Mouse (Mus musculus) lung, postnatal 0 days (tissue): ENCODE measurements at regions not wholly inside any gene's neighbourhood (a gene's known extent, or its start where the extent isn't known, plus 50 kb on each side); places are given as distances from the start of the nearest gene placed in this dataset.

Experiments used
- ATAC-seq: fragments of 200-750 bp; cut with Nextera tagmentation; 2 replicates; pipeline ENCODE4 v1.8.0; 2017; ENCODE audit warnings: moderate library complexity
- DNase-seq: peaks from one replicate; pipeline ENCODE4 v3.0.0-alpha.2; 2016; ENCODE audit warnings: low spot score
- H3K27ac ChIP-seq: fragments of 300-500 bp; sonication (generic); 2 replicates; pipeline ENCODE4 v1.5.1; 2014; ENCODE audit warnings: antibody characterized with exemption, mild to moderate bottlenecking, low read length, mixed read lengths
- H3K27me3 ChIP-seq: fragments of 300-500 bp; sonication (generic); replicated peaks from 2 replicates; pipeline ENCODE4 v1.6.1; 2014; ENCODE audit warnings: low read length, mixed read lengths; ENCODE audit not compliant: insufficient read depth
- H3K36me3 ChIP-seq: fragments of 300-500 bp; sonication (generic); 2 replicates; pipeline ENCODE4 v1.6.1; 2014; ENCODE audit warnings: low read length, mixed read lengths; ENCODE audit not compliant: insufficient read depth
- H3K4me1 ChIP-seq: fragments of 300-500 bp; sonication (generic); 2 replicates; pipeline ENCODE4 v1.6.1; 2014; ENCODE audit warnings: antibody characterized with exemption, low read depth, low read length, mixed read lengths; ENCODE audit not compliant: insufficient read depth
- H3K4me2 ChIP-seq: fragments of 300-500 bp; sonication (generic); replicated peaks from 2 replicates; pipeline ENCODE4 v1.6.1; 2014; ENCODE audit warnings: low read depth, mild to moderate bottlenecking, low read length, moderate library complexity, mixed read lengths
- H3K4me3 ChIP-seq: fragments of 300-500 bp; sonication (generic); 2 replicates; pipeline ENCODE4 v1.5.1; 2014; ENCODE audit warnings: low read depth, low read length
- H3K9ac ChIP-seq: fragments of 300-500 bp; sonication (generic); replicated peaks from 2 replicates; pipeline ENCODE4 v1.6.1; 2014; ENCODE audit warnings: low read depth, mild to moderate bottlenecking
- H3K9me3 ChIP-seq: fragments of 300-500 bp; sonication (generic); 2 replicates; pipeline ENCODE4 v1.6.1; 2016; ENCODE audit warnings: low read length, mixed read lengths
- CTCF ChIP-seq: IDR thresholded peaks from 2 replicates; pipeline ENCODE4 v1.5.1; 2016; ENCODE audit warnings: antibody characterized with exemption, mild to moderate bottlenecking
- EP300 ChIP-seq: IDR thresholded peaks from 2 replicates; pipeline ENCODE4 v1.6.1; 2016; ENCODE audit warnings: antibody characterized with exemption, mild to moderate bottlenecking, control low read depth
- WGBS: fragments of 180-500 bp; shearing (Covaris S2); extraction: QIAGEN DNeasy Blood & Tissue Kit; methylation state at CpG from one replicate; pipeline ENCODE4 v1.1.7; 2014; 5-methylcytosine and 5-hydroxymethylcytosine counted together

DNA sequence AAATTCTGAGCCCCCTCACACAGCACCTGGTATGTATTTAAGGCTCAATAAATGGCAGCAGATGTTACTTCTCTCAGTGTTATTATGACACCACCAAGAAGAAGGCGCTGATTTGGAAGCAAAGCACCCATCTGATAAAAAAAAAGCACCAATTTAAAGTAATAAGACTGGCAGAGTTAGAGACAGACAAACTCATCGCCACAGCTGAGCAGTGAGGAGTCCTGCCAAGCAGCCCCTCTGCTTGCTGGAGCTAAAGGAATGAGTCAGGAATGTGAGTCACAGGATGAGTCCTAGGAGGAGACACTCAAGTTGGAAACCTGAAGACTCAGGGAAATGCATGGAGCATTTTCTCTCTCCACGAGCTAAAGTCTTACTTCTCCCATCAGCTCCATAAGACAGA is 311.7 kb upstream of the Sox9 start:
- no peaks in the 10 kb centered on the region for H3K4me1 ChIP-seq
- no peak overlapping the region for H3K9ac ChIP-seq
- ATAC-seq: no peak
- H3K9me3 ChIP-seq: no peaks in the 10 kb centered on the region
- no peaks in the 10 kb centered on the region for H3K36me3 ChIP-seq
- no peak overlapping the region for H3K4me3 ChIP-seq
- no peak for DNase-seq
- WGBS: 64% methylated on average over 3 of the region's 3 CpGs
- TF ChIP-seq CTCF (no peak), EP300 (no peak)
- no peaks in the 10 kb centered on the region for H3K27me3 ChIP-seq
- H3K4me2 ChIP-seq: no peak overlapping the region
- no peak overlapping the region for H3K27ac ChIP-seq

DNA sequence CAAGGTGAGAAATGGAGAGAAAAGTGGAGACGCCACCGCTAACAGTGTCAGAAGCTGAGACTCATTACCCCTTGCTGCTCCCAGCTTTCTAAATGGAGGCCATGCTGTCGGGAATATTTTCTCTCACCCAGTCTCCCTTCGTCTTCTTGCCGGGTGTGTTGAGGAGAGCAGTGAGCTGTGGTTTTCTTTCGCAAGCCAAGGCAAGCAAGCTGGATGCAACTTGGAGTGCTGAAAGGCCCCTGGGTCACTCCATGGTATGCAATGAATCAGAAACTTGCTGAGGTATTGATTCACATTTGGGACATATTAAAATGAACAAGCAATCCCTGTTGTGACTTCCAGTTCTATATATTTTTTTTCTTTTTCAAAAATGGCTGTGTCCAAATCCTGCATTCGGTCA is 308.8 kb upstream of the Sox9 start:
- DNase-seq: no peak
- WGBS: 67% methylated on average over 7 of the region's 7 CpGs
- Histone ChIP-seq H3K27me3 (no peaks in the 10 kb centered on the region), H3K9me3 (no peaks in the 10 kb centered on the region), H3K27ac (no peak overlapping the region), H3K36me3 (no peaks in the 10 kb centered on the region), H3K4me3 (no peak overlapping the region), H3K9ac (no peak overlapping the region), H3K4me2 (no peak overlapping the region), H3K4me1 (no peaks in the 10 kb centered on the region)
- no peak for ATAC-seq
- no peak for TF ChIP-seq EP300
- no peak for TF ChIP-seq CTCF

DNA sequence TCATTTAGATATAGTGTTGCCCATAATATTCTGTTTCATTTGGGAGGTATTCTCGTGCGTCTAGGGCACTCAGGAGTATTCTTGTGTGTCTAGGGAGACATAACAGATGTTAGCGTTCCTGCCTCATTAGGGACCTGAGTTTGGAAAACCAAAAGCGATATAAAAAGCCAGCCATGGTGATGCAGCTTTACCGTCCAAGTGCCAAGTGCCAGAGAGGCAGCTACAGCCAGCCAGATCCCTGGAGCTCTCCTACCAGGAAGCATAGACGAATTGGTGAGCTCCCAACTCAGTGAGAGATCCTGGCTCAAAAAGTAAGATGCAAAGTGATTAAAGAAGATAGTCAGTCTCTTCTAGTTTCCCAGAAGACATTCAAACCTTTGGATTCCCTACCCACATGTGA is 308.3 kb upstream of the Sox9 start:
- Histone ChIP-seq H3K9me3 (no peaks in the 10 kb centered on the region), H3K4me2 (no peak overlapping the region), H3K36me3 (no peaks in the 10 kb centered on the region), H3K4me3 (no peak overlapping the region), H3K9ac (no peak overlapping the region), H3K27ac (no peak overlapping the region), H3K27me3 (no peaks in the 10 kb centered on the region), H3K4me1 (no peaks in the 10 kb centered on the region)
- TF ChIP-seq EP300 (no peak), CTCF (no peak)
- DNase-seq (no peak), ATAC-seq (no peak)
- 81% methylated on average over 6 of the region's 6 CpGs for WGBS

DNA sequence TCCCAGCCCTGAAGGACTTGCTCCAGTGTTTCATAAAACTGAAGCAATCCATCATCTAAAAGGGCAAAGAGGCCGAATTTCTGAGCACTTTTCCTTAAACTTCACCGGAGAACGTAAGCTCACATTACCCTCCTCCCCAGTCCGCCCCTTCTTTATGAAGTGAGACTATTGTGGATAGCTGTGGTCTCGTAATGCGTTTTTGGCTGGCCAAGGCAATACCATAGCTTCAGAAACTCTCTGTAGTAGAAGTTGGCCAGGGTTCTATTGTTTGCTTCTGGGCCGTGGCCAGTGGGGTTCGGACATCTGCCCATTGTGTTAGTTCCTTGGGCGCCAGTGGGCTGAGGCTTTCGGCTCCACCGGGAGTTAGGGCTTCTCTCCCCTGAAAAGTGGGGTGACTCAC is 301.7 kb upstream of the Sox9 start:
- no peak for ATAC-seq
- Histone ChIP-seq H3K4me3 (no peak overlapping the region), H3K27ac (no peak overlapping the region), H3K27me3 (no peaks in the 10 kb centered on the region), H3K9me3 (no peaks in the 10 kb centered on the region), H3K9ac (no peak overlapping the region), H3K4me2 (peak overlapping the region; percentile 35), H3K4me1 (no peaks in the 10 kb centered on the region), H3K36me3 (no peaks in the 10 kb centered on the region)
- TF ChIP-seq CTCF (no peak), EP300 (no peak)
- no peak for DNase-seq
- WGBS: 43% methylated on average over 11 of the region's 11 CpGs

DNA sequence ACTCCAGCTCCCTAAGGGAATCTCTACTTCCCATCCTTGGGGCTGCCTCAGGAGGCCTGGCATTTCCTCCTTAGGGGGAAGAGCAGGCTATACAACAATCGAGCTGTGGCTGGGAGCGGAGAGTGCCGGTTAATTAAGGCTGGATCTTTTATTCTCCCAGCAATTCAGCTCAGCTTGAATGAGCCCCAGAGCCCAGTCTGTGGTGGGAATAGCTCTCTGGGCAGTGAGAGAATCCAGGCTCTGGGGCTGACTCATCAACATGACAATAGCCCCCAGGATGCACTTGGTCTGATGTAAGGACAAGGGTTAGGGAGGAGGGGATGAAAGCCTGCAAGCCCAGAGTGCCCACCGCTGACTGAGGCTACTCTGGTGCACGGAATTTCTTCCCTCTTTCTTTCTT is 280.2 kb upstream of the Sox9 start:
- Histone ChIP-seq H3K36me3 (no peaks in the 10 kb centered on the region), H3K4me1 (no peaks in the 10 kb centered on the region), H3K9me3 (no peaks in the 10 kb centered on the region), H3K27ac (no peak overlapping the region), H3K27me3 (no peaks in the 10 kb centered on the region), H3K4me2 (no peak overlapping the region), H3K9ac (no peak overlapping the region), H3K4me3 (no peak overlapping the region)
- ATAC-seq: no peak
- no peak for DNase-seq
- TF ChIP-seq CTCF (no peak), EP300 (no peak)
- WGBS: 26% methylated on average over 5 of the region's 5 CpGs

DNA sequence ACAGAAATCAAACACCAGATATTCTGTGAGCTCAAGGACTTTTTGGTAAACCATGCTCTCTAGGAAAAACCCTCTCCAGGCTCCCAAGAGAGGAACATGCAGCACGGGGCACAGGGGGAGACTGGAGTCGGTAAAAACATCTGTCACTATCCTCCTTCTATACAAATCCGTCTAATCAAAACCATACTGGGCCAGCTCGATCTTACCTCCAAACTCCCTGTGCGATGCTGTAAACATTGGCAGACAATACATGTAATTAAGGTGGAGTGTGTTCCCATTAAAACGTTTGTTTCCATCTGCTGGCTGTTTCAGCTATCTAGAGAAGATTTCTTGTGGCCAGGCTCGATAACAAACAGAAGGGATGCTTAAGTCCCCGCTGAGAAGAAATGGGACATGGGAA is 262.9 kb upstream of the Sox9 start:
- H3K27me3 ChIP-seq: no peaks in the 10 kb centered on the region
- DNase-seq: no peak
- no peak overlapping the region for H3K9ac ChIP-seq
- H3K4me3 ChIP-seq: no peak overlapping the region
- no peak for ATAC-seq
- no peak for TF ChIP-seq EP300
- TF ChIP-seq CTCF: no peak
- H3K36me3 ChIP-seq: no peaks in the 10 kb centered on the region
- no peaks in the 10 kb centered on the region for H3K9me3 ChIP-seq
- H3K4me1 ChIP-seq: no peaks in the 10 kb centered on the region
- WGBS: 72% methylated on average over 8 of the region's 8 CpGs
- H3K27ac ChIP-seq: no peak overlapping the region
- no peak overlapping the region for H3K4me2 ChIP-seq

DNA sequence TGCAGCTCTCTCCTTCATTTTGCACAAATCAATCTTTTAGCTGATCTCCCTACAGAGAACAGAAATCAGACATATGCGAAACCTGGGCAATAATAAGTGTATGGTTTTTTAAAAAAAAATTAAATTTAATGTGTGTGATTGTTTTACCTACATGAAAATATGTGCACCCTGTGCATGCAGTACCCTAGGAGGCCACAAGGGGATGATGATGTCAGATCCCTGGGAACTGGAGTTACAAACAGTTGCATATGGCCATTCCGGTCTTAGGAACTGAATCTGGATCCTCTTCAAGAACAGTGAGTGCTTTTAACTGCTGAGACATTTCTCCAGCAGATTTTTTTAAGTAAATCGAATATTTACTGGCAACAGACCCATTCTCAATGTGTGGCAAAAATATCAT is 257.0 kb upstream of the Sox9 start:
- Histone ChIP-seq H3K9ac (no peak overlapping the region), H3K9me3 (no peaks in the 10 kb centered on the region), H3K27ac (no peak overlapping the region), H3K4me1 (no peaks in the 10 kb centered on the region), H3K4me3 (no peak overlapping the region), H3K36me3 (no peaks in the 10 kb centered on the region), H3K27me3 (no peaks in the 10 kb centered on the region), H3K4me2 (no peak overlapping the region)
- WGBS: 80% methylated on average over 3 of the region's 3 CpGs
- DNase-seq (no peak), ATAC-seq (no peak)
- TF ChIP-seq CTCF: peak; percentile 19
- TF ChIP-seq EP300: no peak
